Mouse (Mus musculus): ENCODE data around the gene Mrgprg. TPM values are rescaled to one million over a fixed set of nuclear protein-coding genes. Genes with fewer than 3 reads are reported as not detected.

Gene Mrgprg
- polyA plus RNA-seq, 1 experiment = not detected

- Histone ChIP-seq H3K27me3 (ENCODE audit: control insufficient read depth, insufficient read depth, low read length, poor library complexity, severe bottlenecking) (no peaks in the 10 kb centered on the region), H3K27ac (ENCODE audit: insufficient read depth, low read length) (no peak overlapping the region), H3K9me3 (replicated peaks; ENCODE audit: control insufficient read depth, insufficient read depth, low read length, poor library complexity, severe bottlenecking) (no peaks in the 10 kb centered on the region), H3K4me1 (ENCODE audit: control insufficient read depth, insufficient read depth, low read length) (no peaks in the 10 kb centered on the region), H3K4me3 (ENCODE audit: low read depth, low read length) (no peak overlapping the region), H3K9ac (ENCODE audit: low read depth, poor library complexity, severe bottlenecking) (no peak overlapping the region), H3K36me3 (ENCODE audit: control insufficient read depth, insufficient read depth, low read length, poor library complexity, severe bottlenecking) (no peaks in the 10 kb centered on the region)
- no peak for TF ChIP-seq POLR2A (IDR thresholded peaks at IDR 0.05; ENCODE audit: insufficient read depth, low read length)
- TF ChIP-seq EP300 (IDR thresholded peaks at IDR 0.05; ENCODE audit: insufficient read depth, low read depth, low read length) = no peak
- TF ChIP-seq CTCF (IDR thresholded peaks at IDR 0.05; ENCODE audit: low read depth, low read length) = no peak
These were observed 43.0 kb downstream of the Mrgprg start for GRCm38 (mm10) chr7:143723841-143724240.

- H3K9me3 ChIP-seq (replicated peaks; ENCODE audit: control insufficient read depth, insufficient read depth, low read length, poor library complexity, severe bottlenecking) = no peaks in the 10 kb centered on the region
- no peaks in the 10 kb centered on the region for H3K27me3 ChIP-seq (ENCODE audit: control insufficient read depth, insufficient read depth, low read length, poor library complexity, severe bottlenecking)
- no peak overlapping the region for H3K9ac ChIP-seq (ENCODE audit: low read depth, poor library complexity, severe bottlenecking)
- H3K4me3 ChIP-seq (ENCODE audit: low read depth, low read length) = no peak overlapping the region
- TF ChIP-seq EP300 (IDR thresholded peaks at IDR 0.05; ENCODE audit: insufficient read depth, low read depth, low read length) = no peak
- no peaks in the 10 kb centered on the region for H3K4me1 ChIP-seq (ENCODE audit: control insufficient read depth, insufficient read depth, low read length)
- no peaks in the 10 kb centered on the region for H3K36me3 ChIP-seq (ENCODE audit: control insufficient read depth, insufficient read depth, low read length, poor library complexity, severe bottlenecking)
- no peak overlapping the region for H3K27ac ChIP-seq (ENCODE audit: insufficient read depth, low read length)
These were observed 44.1 kb downstream of the Mrgprg start for GRCm38 (mm10) chr7:143722646-143723045.

GRCm38 (mm10) chr7:143717811-143718210 lies 49.0 kb downstream of the Mrgprg start:
- TF ChIP-seq CTCF (IDR thresholded peaks at IDR 0.05; ENCODE audit: low read depth, low read length) (no peak), POLR2A (IDR thresholded peaks at IDR 0.05; ENCODE audit: insufficient read depth, low read length) (no peak), EP300 (IDR thresholded peaks at IDR 0.05; ENCODE audit: insufficient read depth, low read depth, low read length) (no peak)
- Histone ChIP-seq H3K4me3 (ENCODE audit: low read depth, low read length) (no peak overlapping the region), H3K9me3 (replicated peaks; ENCODE audit: control insufficient read depth, insufficient read depth, low read length, poor library complexity, severe bottlenecking) (no peaks in the 10 kb centered on the region), H3K4me1 (ENCODE audit: control insufficient read depth, insufficient read depth, low read length) (no peaks in the 10 kb centered on the region), H3K27me3 (ENCODE audit: control insufficient read depth, insufficient read depth, low read length, poor library complexity, severe bottlenecking) (no peaks in the 10 kb centered on the region), H3K9ac (ENCODE audit: low read depth, poor library complexity, severe bottlenecking) (no peak overlapping the region), H3K36me3 (ENCODE audit: control insufficient read depth, insufficient read depth, low read length, poor library complexity, severe bottlenecking) (no peaks in the 10 kb centered on the region), H3K27ac (ENCODE audit: insufficient read depth, low read length) (no peak overlapping the region)

Other genes starting within 250 kb of the Mrgprg start
- 179 and 208 TPM in 2 replicates for gene Nap1l4, start 217.9 kb downstream of the Mrgprg start, polyA plus RNA-seq (2011; ENCODE audit: insufficient read depth, insufficient read length, low read depth, missing spikeins)
- gene Cars, start 166.9 kb downstream of the Mrgprg start, polyA plus RNA-seq (2011; ENCODE audit: insufficient read depth, insufficient read length, low read depth, missing spikeins) = 143 and 149 TPM in 2 replicates
- gene Tnfrsf26, start 138.3 kb downstream of the Mrgprg start, polyA plus RNA-seq (2011; ENCODE audit: insufficient read depth, insufficient read length, low read depth, missing spikeins) = not detected in 2 replicates
- gene Tnfrsf22, start 117.3 kb downstream of the Mrgprg start, polyA plus RNA-seq (2011; ENCODE audit: insufficient read depth, insufficient read length, low read depth, missing spikeins) = 6.1 and 9.2 TPM in 2 replicates
- 3.3 and 4.4 TPM in 2 replicates for gene Tnfrsf23, start 81.1 kb downstream of the Mrgprg start, polyA plus RNA-seq (2011; ENCODE audit: insufficient read depth, insufficient read length, low read depth, missing spikeins)
- gene Osbpl5, start 10.0 kb downstream of the Mrgprg start, polyA plus RNA-seq (2011; ENCODE audit: insufficient read depth, insufficient read length, low read depth, missing spikeins) = 8.2 and 13.0 TPM in 2 replicates
- 0.18 and 0.48 TPM in 2 replicates for gene Mrgpre, start 17.5 kb upstream of the Mrgprg start, polyA plus RNA-seq (2011; ENCODE audit: insufficient read depth, insufficient read length, low read depth, missing spikeins)
- 8.6 and 12.3 TPM in 2 replicates for gene Nadsyn1, start 55.9 kb upstream of the Mrgprg start, polyA plus RNA-seq (2011; ENCODE audit: insufficient read depth, insufficient read length, low read depth, missing spikeins)
- gene Dhcr7, start 56.2 kb upstream of the Mrgprg start, polyA plus RNA-seq (2011; ENCODE audit: insufficient read depth, insufficient read length, low read depth, missing spikeins) = 114 and 117 TPM in 2 replicates
- gene Gm498, start 99.8 kb upstream of the Mrgprg start, polyA plus RNA-seq (2011; ENCODE audit: insufficient read depth, insufficient read length, low read depth, missing spikeins) = not detected in 2 replicates
- gene Shank2, start 234.9 kb upstream of the Mrgprg start, polyA plus RNA-seq (2011; ENCODE audit: insufficient read depth, insufficient read length, low read depth, missing spikeins) = 0.61 and 0.72 TPM in 2 replicates